Mouse (Mus musculus) midbrain, postnatal 0 days (tissue): ENCODE results near the gene Pink1. TPM values are rescaled to one million over a fixed set of nuclear protein-coding genes. Genes with fewer than 3 reads are reported as not detected.

Experiments
- ATAC-seq: fragments of 200-750 bp; cut with Nextera tagmentation; 2 replicates; pipeline ENCODE4 v1.8.0; 2017; ENCODE audit warnings: moderate number of reproducible peaks, mild to moderate bottlenecking, moderate TSS enrichment, moderate library complexity; ENCODE audit not compliant: low FRiP score
- DNase-seq: peaks from one replicate; pipeline ENCODE4 v3.0.0-alpha.2; 2015; ENCODE audit warnings: low spot score
- H3K27ac ChIP-seq: fragments of 300-500 bp; sonication (generic); 2 replicates; pipeline ENCODE4 v1.5.1; 2014; ENCODE audit warnings: low read depth, mild to moderate bottlenecking, low read length, mixed read lengths
- H3K27me3 ChIP-seq: fragments of 300-500 bp; sonication (generic); 2 replicates; pipeline ENCODE4 v1.6.1; 2014; ENCODE audit warnings: low read length, control low read depth, mixed read lengths; ENCODE audit not compliant: insufficient read depth
- H3K36me3 ChIP-seq: fragments of 300-500 bp; sonication (generic); 2 replicates; pipeline ENCODE4 v1.6.1; 2014; ENCODE audit warnings: low read length, control low read depth, mixed read lengths; ENCODE audit not compliant: insufficient read depth
- H3K4me1 ChIP-seq: fragments of 300-500 bp; sonication (generic); 2 replicates; pipeline ENCODE4 v1.6.1; 2014; ENCODE audit warnings: mild to moderate bottlenecking, control low read depth, antibody characterized with exemption, low read length, mixed read lengths; ENCODE audit not compliant: insufficient read depth
- H3K4me2 ChIP-seq: fragments of 300-500 bp; sonication (generic); 2 replicates; pipeline ENCODE4 v1.6.1; 2014; ENCODE audit warnings: low read depth, mild to moderate bottlenecking, low read length, mixed read lengths; ENCODE audit not compliant: poor library complexity, severe bottlenecking
- H3K4me3 ChIP-seq: fragments of 300-500 bp; sonication (generic); 2 replicates; pipeline ENCODE4 v1.5.1; 2014; ENCODE audit warnings: low read depth, mild to moderate bottlenecking, low read length, moderate library complexity
- H3K9ac ChIP-seq: fragments of 300-500 bp; sonication (generic); replicated peaks from 2 replicates; pipeline ENCODE4 v1.6.1; 2014; ENCODE audit warnings: mild to moderate bottlenecking, low read length, moderate library complexity, mixed read lengths; ENCODE audit not compliant: poor library complexity, severe bottlenecking
- H3K9me3 ChIP-seq: fragments of 300-500 bp; sonication (generic); 2 replicates; pipeline ENCODE4 v1.6.1; 2016; ENCODE audit warnings: low read length, control low read depth
- CTCF ChIP-seq: IDR thresholded peaks from 2 replicates; pipeline ENCODE4 v1.5.1; 2016; ENCODE audit warnings: antibody characterized with exemption, mild to moderate bottlenecking
- WGBS: fragments of 180-500 bp; shearing (Covaris S2); extraction: QIAGEN DNeasy Blood & Tissue Kit; methylation state at CpG from one replicate; pipeline ENCODE4 v1.1.7; 2014; 5-methylcytosine and 5-hydroxymethylcytosine counted together
- polyA plus RNA-seq: library from polyadenylated mRNA; unstranded; fragments of >200 nt; fragmentation: Nextera tagmentation; extraction: Ambion mirVana; gene quantifications from 2 replicates; pipeline ENCODE4 v1.2.1, GENCODE M21; 2015
- total RNA-seq: library from RNA; depleted of rRNA; stranded (reverse); fragments of >200 nt; gene quantifications from 2 replicates; pipeline ENCODE4 v1.2.3, GENCODE M21; 2014

Gene Pink1
- total and polyA plus RNA-seq, 2 experiments from 2014 or later = 150 to 261 TPM

- no peak for ATAC-seq
- H3K4me2 ChIP-seq = no peak overlapping the region
- no peak overlapping the region for H3K9ac ChIP-seq
- H3K4me1 ChIP-seq = no peaks in the 10 kb centered on the region
- H3K27ac ChIP-seq = no peak overlapping the region
- no peaks in the 10 kb centered on the region for H3K9me3 ChIP-seq
- no peak for TF ChIP-seq CTCF
- H3K27me3 ChIP-seq = no peaks in the 10 kb centered on the region
- DNase-seq = no peak
- H3K36me3 ChIP-seq = no peaks in the 10 kb centered on the region
- 50% methylated on average over 1 of the region's 1 CpGs for WGBS
- H3K4me3 ChIP-seq = no peak overlapping the region
These were observed 21.2 kb upstream of the Pink1 start for GRCm38 (mm10) chr4:138347280-138347679.

- H3K4me1 ChIP-seq = no peaks in the 10 kb centered on the region; the same call in 1 of the 2 replicates
- H3K27ac ChIP-seq = no peak overlapping the region
- DNase-seq (peak; percentile 44), ATAC-seq (no peak)
- H3K4me2 ChIP-seq = no peak overlapping the region
- no peak for TF ChIP-seq CTCF
- no peaks in the 10 kb centered on the region for H3K27me3 ChIP-seq
- WGBS = 59% methylated on average over 9 of the region's 9 CpGs
- no peak overlapping the region for H3K4me3 ChIP-seq
- no peaks in the 10 kb centered on the region for H3K9me3 ChIP-seq
- H3K36me3 ChIP-seq = no peaks in the 10 kb centered on the region
- H3K9ac ChIP-seq = no peak overlapping the region
These were observed 18.9 kb upstream of the Pink1 start for GRCm38 (mm10) chr4:138344891-138345545.

- Histone ChIP-seq H3K9me3 (no peaks in the 10 kb centered on the region), H3K36me3 (no peaks in the 10 kb centered on the region), H3K27ac (no peak overlapping the region), H3K4me3 (no peak overlapping the region), H3K9ac (no peak overlapping the region), H3K4me1 (no peaks in the 10 kb centered on the region; the same call in 1 of the 2 replicates), H3K4me2 (no peak overlapping the region), H3K27me3 (no peaks in the 10 kb centered on the region)
- ATAC-seq (no peak), DNase-seq (no peak)
- WGBS = 52% methylated on average over 10 of the region's 10 CpGs
- TF ChIP-seq CTCF = no peak
These were observed 17.3 kb upstream of the Pink1 start for GRCm38 (mm10) chr4:138343341-138343837.

GRCm38 (mm10) chr4:138342778-138343177 lies 16.7 kb upstream of the Pink1 start:
- no peak overlapping the region for H3K9ac ChIP-seq
- no peak overlapping the region for H3K4me3 ChIP-seq
- 86% methylated on average over 6 of the region's 6 CpGs for WGBS
- ATAC-seq (no peak), DNase-seq (no peak)
- H3K36me3 ChIP-seq = no peaks in the 10 kb centered on the region
- no peaks in the 10 kb centered on the region for H3K9me3 ChIP-seq
- H3K4me2 ChIP-seq = no peak overlapping the region
- TF ChIP-seq CTCF = no peak
- no peak overlapping the region for H3K27ac ChIP-seq
- H3K4me1 ChIP-seq = no peaks in the 10 kb centered on the region; the same call in 1 of the 2 replicates
- H3K27me3 ChIP-seq = no peaks in the 10 kb centered on the region

- no peak overlapping the region for H3K4me3 ChIP-seq
- no peaks in the 10 kb centered on the region for H3K9me3 ChIP-seq
- WGBS = 70% methylated on average over 7 of the region's 7 CpGs
- no peaks in the 10 kb centered on the region for H3K36me3 ChIP-seq
- no peaks in the 10 kb centered on the region for H3K27me3 ChIP-seq
- no peak overlapping the region for H3K27ac ChIP-seq
- no peak for ATAC-seq
- no peak overlapping the region for H3K4me2 ChIP-seq
- H3K4me1 ChIP-seq = no peaks in the 10 kb centered on the region; the same call in 1 of the 2 replicates
- TF ChIP-seq CTCF = no peak
- no peak for DNase-seq
- H3K9ac ChIP-seq = no peak overlapping the region
These were observed 15.9 kb upstream of the Pink1 start for GRCm38 (mm10) chr4:138342048-138342447.

GRCm38 (mm10) chr4:138341393-138341792 lies 15.3 kb upstream of the Pink1 start:
- TF ChIP-seq CTCF = no peak
- WGBS = 62% methylated on average over 8 of the region's 8 CpGs
- H3K36me3 ChIP-seq = no peaks in the 10 kb centered on the region

More at GRCm38 (mm10) chr4:138341393-138341792, 15.3 kb upstream of the Pink1 start:
- no peaks in the 10 kb centered on the region for H3K9me3 ChIP-seq
- H3K27ac ChIP-seq = no peak overlapping the region
- no peak overlapping the region for H3K4me3 ChIP-seq
- H3K27me3 ChIP-seq = no peaks in the 10 kb centered on the region
- H3K9ac ChIP-seq = no peak overlapping the region
- DNase-seq (no peak), ATAC-seq (no peak)
- no peak overlapping the region for H3K4me2 ChIP-seq
- H3K4me1 ChIP-seq = no peaks in the 10 kb centered on the region; the same call in 1 of the 2 replicates
